Mouse (Mus musculus) erythroblast, embryonic 14.5 days (primary cell): ENCODE data around the gene Sema3c.

Source experiments
- GATA1 ChIP-seq: IDR thresholded peaks from 2 replicates; pipeline ENCODE4 v1.6.1; 2012; ENCODE audit warnings: low read length, inconsistent platforms, mixed read lengths
- TAL1 ChIP-seq: IDR thresholded peaks from 3 replicates; pipeline ENCODE4 v1.6.1; 2012; ENCODE audit warnings: low read length, inconsistent platforms, mixed read lengths

- TF ChIP-seq TAL1 (no peak), GATA1 (no peak)
Observed at GRCm38 (mm10) chr5:17661223-17661622, 87.1 kb downstream of the Sema3c start.
